Mouse (Mus musculus): ENCODE data around the gene Snap29. TPM values are rescaled to one million over a fixed set of nuclear protein-coding genes. Genes with fewer than 3 reads are reported as not detected.

Gene Snap29
- polyA plus RNA-seq, 1 experiment from 2014 or later = 11.0 TPM

- WGBS = 73% methylated on average over 3 of the region's 3 CpGs
- H3K36me3 ChIP-seq = peaks cover 72% of the 10 kb centered on the region
These were observed 17.2 kb downstream of the Snap29 start for GRCm38 (mm10) chr16:17423021-17423420.

GRCm38 (mm10) chr16:17432576-17432975 is 26.8 kb downstream of the Snap29 start:
- no peaks in the 10 kb centered on the region for H3K27me3 ChIP-seq (replicated peaks)
- WGBS = 64% methylated on average over 2 of the region's 2 CpGs
- ATAC-seq (ENCODE audit: extremely low read depth, insufficient number of reproducible peaks, low FRiP score, low TSS enrichment) = no peak
- no peak overlapping the region for H3K27ac ChIP-seq (replicated peaks)
- no peak overlapping the region for H3K9ac ChIP-seq
- no peaks in the 10 kb centered on the region for H3K4me1 ChIP-seq
- H3K4me2 ChIP-seq = no peak overlapping the region
- peaks cover 31% of the 10 kb centered on the region for H3K36me3 ChIP-seq
- H3K4me3 ChIP-seq = no peak overlapping the region
- H3K9me3 ChIP-seq = no peaks in the 10 kb centered on the region

More at GRCm38 (mm10) chr16:17423021-17423420, 17.2 kb downstream of the Snap29 start:
- no peak overlapping the region for H3K4me3 ChIP-seq
- no peak overlapping the region for H3K4me2 ChIP-seq
- no peaks in the 10 kb centered on the region for H3K27me3 ChIP-seq (replicated peaks)
- H3K27ac ChIP-seq (replicated peaks) = no peak overlapping the region
- no peak for ATAC-seq (ENCODE audit: extremely low read depth, insufficient number of reproducible peaks, low FRiP score, low TSS enrichment)
- H3K9ac ChIP-seq = no peak overlapping the region
- H3K4me1 ChIP-seq = no peaks in the 10 kb centered on the region
- no peaks in the 10 kb centered on the region for H3K9me3 ChIP-seq

GRCm38 (mm10) chr16:17451541-17452372 is 46.0 kb downstream of the Snap29 start, which contains the start of gene Crkl:
Crkl (plus strand) TSS chr16:17451987.
- Histone ChIP-seq H3K27ac (replicated peaks) (peak within 1 kb of the TSS; percentile 99), H3K27me3 (replicated peaks) (no peaks in the 10 kb centered on the region), H3K4me1 (peaks cover 31% of the 10 kb centered on the region), H3K9ac (peak within 1 kb of the TSS; percentile 98), H3K36me3 (peaks cover 16% of the 10 kb centered on the region), H3K4me3 (peak within 1 kb of the TSS; percentile 94), H3K9me3 (no peaks in the 10 kb centered on the region), H3K4me2 (peak within 1 kb of the TSS; percentile 95)
- under 1% methylated on average over 63 of the region's 63 CpGs for WGBS
- peak; percentile 95 for ATAC-seq (ENCODE audit: extremely low read depth, insufficient number of reproducible peaks, low FRiP score, low TSS enrichment)

DNA sequence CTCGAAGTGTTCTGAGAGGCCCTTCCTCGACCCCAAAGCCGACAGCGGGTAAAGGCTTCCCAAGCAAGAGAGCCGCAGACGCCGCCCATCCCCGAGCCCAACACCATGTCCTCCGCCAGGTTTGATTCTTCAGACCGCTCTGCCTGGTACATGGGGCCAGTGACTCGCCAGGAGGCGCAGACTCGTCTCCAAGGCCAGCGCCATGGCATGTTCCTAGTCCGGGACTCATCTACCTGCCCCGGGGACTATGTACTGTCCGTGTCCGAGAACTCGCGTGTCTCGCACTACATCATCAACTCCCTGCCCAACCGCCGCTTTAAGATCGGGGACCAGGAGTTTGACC is 46.6 kb downstream of the Snap29 start:
- Histone ChIP-seq H3K27me3 (replicated peaks) (no peaks in the 10 kb centered on the region), H3K4me2 (peak overlapping the region; percentile 95), H3K36me3 (peaks cover 22% of the 10 kb centered on the region), H3K4me1 (peaks cover 36% of the 10 kb centered on the region), H3K9ac (peak overlapping the region; percentile 98), H3K9me3 (no peaks in the 10 kb centered on the region), H3K27ac (replicated peaks) (peak overlapping the region; percentile 99), H3K4me3 (peak overlapping the region; percentile 94)
- WGBS = under 1% methylated on average over 24 of the region's 24 CpGs
- ATAC-seq (ENCODE audit: extremely low read depth, insufficient number of reproducible peaks, low FRiP score, low TSS enrichment) = peak; percentile 38; the same call in 1 of the 2 replicates

DNA sequence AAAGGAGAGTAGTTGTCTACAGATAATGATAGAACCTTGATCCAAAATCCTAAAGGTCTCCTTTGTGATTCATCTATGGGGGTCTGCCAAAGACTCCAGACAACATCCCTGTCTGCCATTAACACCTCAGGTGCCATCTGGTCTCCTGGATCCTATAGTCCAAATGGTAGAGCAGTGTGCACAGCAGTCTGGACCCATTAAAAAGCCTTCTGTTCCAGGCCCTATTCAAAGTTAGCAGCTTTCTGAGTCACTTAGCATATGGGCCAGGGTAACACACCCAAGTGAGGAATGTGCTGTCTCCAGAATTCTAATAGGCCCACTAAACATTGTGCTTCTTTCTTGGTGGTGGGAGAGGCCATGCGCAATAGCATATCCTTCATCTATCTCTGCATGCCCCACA is 51.1 kb downstream of the Snap29 start:
- peaks cover 50% of the 10 kb centered on the region for H3K4me1 ChIP-seq
- H3K4me3 ChIP-seq = no peak overlapping the region
- no peaks in the 10 kb centered on the region for H3K27me3 ChIP-seq (replicated peaks)
- H3K36me3 ChIP-seq = peaks cover 56% of the 10 kb centered on the region
- ATAC-seq (ENCODE audit: extremely low read depth, insufficient number of reproducible peaks, low FRiP score, low TSS enrichment) = no peak
- H3K27ac ChIP-seq (replicated peaks) = no peak overlapping the region
- 90% methylated on average over 1 of the region's 1 CpGs for WGBS
- H3K9me3 ChIP-seq = no peaks in the 10 kb centered on the region
- H3K9ac ChIP-seq = no peak overlapping the region
- no peak overlapping the region for H3K4me2 ChIP-seq

GRCm38 (mm10) chr16:17460254-17460653 is 54.5 kb downstream of the Snap29 start:
- no peaks in the 10 kb centered on the region for H3K9me3 ChIP-seq
- WGBS = 93% methylated on average over 4 of the region's 4 CpGs

DNA sequence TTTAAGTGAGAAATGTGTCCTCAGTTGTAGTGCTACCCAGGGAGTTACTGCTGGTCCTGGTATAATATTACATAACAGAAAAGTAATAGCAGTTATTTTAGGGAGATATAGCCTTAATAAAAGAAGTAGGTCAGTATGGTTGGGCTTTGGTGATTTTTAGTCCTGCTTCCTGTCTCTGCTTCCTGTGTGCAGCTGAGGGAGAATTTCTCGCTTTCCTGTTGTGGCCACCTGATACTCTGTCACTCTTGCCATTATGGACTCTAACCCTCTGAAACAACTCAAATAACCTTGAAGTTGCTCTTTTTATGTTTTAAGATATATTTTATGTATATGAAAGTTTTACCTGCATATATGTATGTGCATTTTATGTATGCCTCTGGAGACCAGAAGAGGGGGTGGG is 55.8 kb downstream of the Snap29 start:
- Histone ChIP-seq H3K27ac (replicated peaks) (no peak overlapping the region), H3K36me3 (peaks cover 56% of the 10 kb centered on the region), H3K4me2 (no peak overlapping the region), H3K27me3 (replicated peaks) (no peaks in the 10 kb centered on the region), H3K4me3 (no peak overlapping the region), H3K9ac (no peak overlapping the region), H3K9me3 (no peaks in the 10 kb centered on the region), H3K4me1 (peaks cover 40% of the 10 kb centered on the region)
- ATAC-seq (ENCODE audit: extremely low read depth, insufficient number of reproducible peaks, low FRiP score, low TSS enrichment) = no peak
- 77% methylated on average over 1 of the region's 1 CpGs for WGBS

More at GRCm38 (mm10) chr16:17460254-17460653, 54.5 kb downstream of the Snap29 start:
- Histone ChIP-seq H3K36me3 (peaks cover 62% of the 10 kb centered on the region), H3K27me3 (replicated peaks) (no peaks in the 10 kb centered on the region), H3K27ac (replicated peaks) (no peak overlapping the region), H3K4me3 (no peak overlapping the region), H3K4me2 (no peak overlapping the region), H3K4me1 (peaks cover 49% of the 10 kb centered on the region), H3K9ac (no peak overlapping the region)
- no peak for ATAC-seq (ENCODE audit: extremely low read depth, insufficient number of reproducible peaks, low FRiP score, low TSS enrichment)

GRCm38 (mm10) chr16:17463184-17463583 is 57.4 kb downstream of the Snap29 start:
- 81% methylated on average over 2 of the region's 2 CpGs for WGBS
- Histone ChIP-seq H3K27me3 (replicated peaks) (no peaks in the 10 kb centered on the region), H3K27ac (replicated peaks) (no peak overlapping the region), H3K36me3 (peaks cover 41% of the 10 kb centered on the region), H3K9me3 (no peaks in the 10 kb centered on the region), H3K4me2 (no peak overlapping the region), H3K9ac (no peak overlapping the region), H3K4me3 (no peak overlapping the region), H3K4me1 (peaks cover 33% of the 10 kb centered on the region)
- no peak for ATAC-seq (ENCODE audit: extremely low read depth, insufficient number of reproducible peaks, low FRiP score, low TSS enrichment)

- no peak overlapping the region for H3K4me3 ChIP-seq
- peaks cover 51% of the 10 kb centered on the region for H3K36me3 ChIP-seq
- WGBS = 83% methylated on average over 4 of the region's 4 CpGs
- H3K9me3 ChIP-seq = no peaks in the 10 kb centered on the region
- no peak overlapping the region for H3K9ac ChIP-seq
- no peak overlapping the region for H3K27ac ChIP-seq (replicated peaks)
- no peaks in the 10 kb centered on the region for H3K27me3 ChIP-seq (replicated peaks)
- peaks cover 16% of the 10 kb centered on the region for H3K4me1 ChIP-seq
- no peak for ATAC-seq (ENCODE audit: extremely low read depth, insufficient number of reproducible peaks, low FRiP score, low TSS enrichment)
- H3K4me2 ChIP-seq = no peak overlapping the region
These were observed 61.3 kb downstream of the Snap29 start for GRCm38 (mm10) chr16:17466875-17467663.

DNA sequence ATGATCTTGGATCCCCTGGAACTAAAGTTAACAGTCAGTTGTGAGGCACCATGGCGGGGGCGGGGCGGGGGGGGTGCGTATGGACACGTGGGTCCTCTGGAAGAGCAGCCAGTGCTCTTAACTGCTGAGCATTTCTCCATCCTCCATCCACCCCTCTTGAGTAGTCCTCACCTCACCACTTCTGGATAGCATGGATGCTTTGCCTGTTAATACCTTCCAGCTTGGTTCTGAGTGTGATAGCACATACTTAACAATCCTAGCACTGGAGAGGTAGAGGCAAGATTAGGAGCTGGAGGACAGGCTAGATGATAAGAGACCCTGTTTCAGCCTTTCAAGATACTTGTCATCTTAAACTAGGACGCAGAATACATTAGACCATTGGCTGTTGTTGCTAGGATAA is 66.7 kb downstream of the Snap29 start:
- Histone ChIP-seq H3K4me1 (peaks cover 10% of the 10 kb centered on the region), H3K36me3 (peaks cover 56% of the 10 kb centered on the region), H3K27me3 (replicated peaks) (no peaks in the 10 kb centered on the region), H3K4me2 (no peak overlapping the region), H3K4me3 (no peak overlapping the region), H3K9ac (no peak overlapping the region), H3K9me3 (no peaks in the 10 kb centered on the region), H3K27ac (replicated peaks) (no peak overlapping the region)
- WGBS = 64% methylated on average over 6 of the region's 6 CpGs
- ATAC-seq (ENCODE audit: extremely low read depth, insufficient number of reproducible peaks, low FRiP score, low TSS enrichment) = no peak

DNA sequence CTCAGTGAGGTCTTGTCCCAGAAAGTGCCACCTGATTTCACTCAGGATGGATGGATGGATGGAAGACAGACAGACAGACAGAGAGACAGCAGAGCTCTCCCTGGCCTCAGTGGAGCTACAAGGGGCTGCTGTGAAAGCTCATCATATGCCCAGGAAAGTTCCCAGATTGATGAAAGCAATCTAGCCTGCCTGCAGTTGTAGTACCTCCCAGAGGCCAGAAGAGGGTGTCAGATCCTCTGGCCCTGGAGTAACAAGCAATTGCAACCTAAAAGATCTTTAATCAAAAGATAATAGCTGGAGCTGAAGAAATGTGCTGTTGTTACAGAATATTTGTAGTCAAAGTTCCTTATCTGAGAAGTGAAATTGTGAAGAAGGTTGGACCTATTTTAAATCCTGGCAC is 68.3 kb downstream of the Snap29 start:
- Histone ChIP-seq H3K4me1 (peaks cover 13% of the 10 kb centered on the region), H3K4me3 (no peak overlapping the region), H3K27me3 (replicated peaks) (no peaks in the 10 kb centered on the region), H3K9ac (no peak overlapping the region), H3K36me3 (peaks cover 57% of the 10 kb centered on the region), H3K27ac (replicated peaks) (no peak overlapping the region), H3K4me2 (no peak overlapping the region), H3K9me3 (no peaks in the 10 kb centered on the region)
- no peak for ATAC-seq (ENCODE audit: extremely low read depth, insufficient number of reproducible peaks, low FRiP score, low TSS enrichment)

All from heart, embryonic 13.5 days (tissue).